Mouse (Mus musculus): ENCODE data around the gene Hoxd8. TPM values are rescaled to one million over a fixed set of nuclear protein-coding genes. Genes with fewer than 3 reads are reported as not detected.

Gene Hoxd8
- polyA plus RNA-seq, 1 experiment from 2014 or later = 2.6 TPM

GRCm38 (mm10) chr2:74710929-74711543 lies 6.6 kb downstream of the Hoxd8 start:
- Histone ChIP-seq H3K36me3 (ENCODE audit: control insufficient read depth, insufficient read depth, low read length) (no peaks in the 10 kb centered on the region), H3K9me3 (ENCODE audit: control insufficient read depth, low read depth, low read length) (no peaks in the 10 kb centered on the region), H3K4me2 (replicated peaks; ENCODE audit: low read depth, low read length) (no peak overlapping the region), H3K27me3 (ENCODE audit: control insufficient read depth, insufficient read depth, low read length) (peaks cover 72% of the 10 kb centered on the region), H3K27ac (ENCODE audit: low read length) (no peak overlapping the region), H3K4me3 (ENCODE audit: low read depth, low read length) (no peak overlapping the region; the same call in 1 of the 2 replicates), H3K9ac (replicated peaks; ENCODE audit: low read depth, low read length) (no peak overlapping the region), H3K4me1 (ENCODE audit: control insufficient read depth, insufficient read depth, low read length) (no peaks in the 10 kb centered on the region; the same call in 1 of the 2 replicates)
- no peak for ATAC-seq (ENCODE audit: insufficient number of reproducible peaks, insufficient read depth, low FRiP score, low read depth)
- 5% methylated on average over 16 of the region's 16 CpGs for WGBS

- peak within 1 kb of the TSS; percentile 18; the same call in 1 of the 2 replicates for H3K9ac ChIP-seq (replicated peaks; ENCODE audit: low read depth, low read length)
- H3K4me3 ChIP-seq (ENCODE audit: low read depth, low read length) = peak within 1 kb of the TSS; percentile 34
- H3K4me1 ChIP-seq (ENCODE audit: control insufficient read depth, insufficient read depth, low read length) = no peaks in the 10 kb centered on the region; the same call in 1 of the 2 replicates
- H3K27me3 ChIP-seq (ENCODE audit: control insufficient read depth, insufficient read depth, low read length) = peaks cover 78% of the 10 kb centered on the region
- no peaks in the 10 kb centered on the region for H3K36me3 ChIP-seq (ENCODE audit: control insufficient read depth, insufficient read depth, low read length)
- under 1% methylated on average over 63 of the region's 65 CpGs for WGBS
- peak within 1 kb of the TSS; percentile 37 for H3K4me2 ChIP-seq (replicated peaks; ENCODE audit: low read depth, low read length)
- H3K27ac ChIP-seq (ENCODE audit: low read length) = 0 out of 2 replicates have a peak within 1 kb of the TSS, but pooled peaks have one; percentile 33
- ATAC-seq (ENCODE audit: insufficient number of reproducible peaks, insufficient read depth, low FRiP score, low read depth) = 0 out of 2 replicates have a peak, but pooled peaks have one; percentile 56
- no peaks in the 10 kb centered on the region for H3K9me3 ChIP-seq (ENCODE audit: control insufficient read depth, low read depth, low read length)
These were observed 7.6 kb downstream of the Hoxd8 start, which contains the start of the genes Hoxd3 and Hoxd4 for GRCm38 (mm10) chr2:74711721-74712621. Hoxd3 (plus strand) TSS chr2:74711927. Hoxd4 (plus strand) TSS chr2:74711929.

- 13% methylated on average over 19 of the region's 19 CpGs for WGBS
- ATAC-seq (ENCODE audit: insufficient number of reproducible peaks, insufficient read depth, low FRiP score, low read depth) = no peak
- no peaks in the 10 kb centered on the region; the same call in 1 of the 2 replicates for H3K4me1 ChIP-seq (ENCODE audit: control insufficient read depth, insufficient read depth, low read length)
- no peaks in the 10 kb centered on the region for H3K36me3 ChIP-seq (ENCODE audit: control insufficient read depth, insufficient read depth, low read length)
- H3K27me3 ChIP-seq (ENCODE audit: control insufficient read depth, insufficient read depth, low read length) = peaks cover 75% of the 10 kb centered on the region
- H3K9me3 ChIP-seq (ENCODE audit: control insufficient read depth, low read depth, low read length) = no peaks in the 10 kb centered on the region
- H3K4me2 ChIP-seq (replicated peaks; ENCODE audit: low read depth, low read length) = no peak overlapping the region
- H3K4me3 ChIP-seq (ENCODE audit: low read depth, low read length) = no peak overlapping the region
- no peak overlapping the region for H3K27ac ChIP-seq (ENCODE audit: low read length)
- H3K9ac ChIP-seq (replicated peaks; ENCODE audit: low read depth, low read length) = no peak overlapping the region
These were observed 9.1 kb downstream of the Hoxd8 start for GRCm38 (mm10) chr2:74713239-74714150.

GRCm38 (mm10) chr2:74714156-74714789 lies 9.9 kb downstream of the Hoxd8 start:
- no peaks in the 10 kb centered on the region; the same call in 1 of the 2 replicates for H3K4me1 ChIP-seq (ENCODE audit: control insufficient read depth, insufficient read depth, low read length)
- no peak overlapping the region for H3K9ac ChIP-seq (replicated peaks; ENCODE audit: low read depth, low read length)
- 9% methylated on average over 18 of the region's 18 CpGs for WGBS
- peaks cover 74% of the 10 kb centered on the region for H3K27me3 ChIP-seq (ENCODE audit: control insufficient read depth, insufficient read depth, low read length)
- no peaks in the 10 kb centered on the region for H3K9me3 ChIP-seq (ENCODE audit: control insufficient read depth, low read depth, low read length)
- no peak for ATAC-seq (ENCODE audit: insufficient number of reproducible peaks, insufficient read depth, low FRiP score, low read depth)
- H3K36me3 ChIP-seq (ENCODE audit: control insufficient read depth, insufficient read depth, low read length) = no peaks in the 10 kb centered on the region
- H3K27ac ChIP-seq (ENCODE audit: low read length) = no peak overlapping the region
- H3K4me2 ChIP-seq (replicated peaks; ENCODE audit: low read depth, low read length) = no peak overlapping the region
- H3K4me3 ChIP-seq (ENCODE audit: low read depth, low read length) = no peak overlapping the region

- Histone ChIP-seq H3K4me2 (replicated peaks; ENCODE audit: low read depth, low read length) (0 out of 2 replicates have a peak overlapping the region, but pooled peaks have one; percentile 10), H3K27ac (ENCODE audit: low read length) (no peak overlapping the region), H3K4me3 (ENCODE audit: low read depth, low read length) (no peak overlapping the region), H3K27me3 (ENCODE audit: control insufficient read depth, insufficient read depth, low read length) (peaks cover 68% of the 10 kb centered on the region), H3K36me3 (ENCODE audit: control insufficient read depth, insufficient read depth, low read length) (no peaks in the 10 kb centered on the region), H3K9me3 (ENCODE audit: control insufficient read depth, low read depth, low read length) (no peaks in the 10 kb centered on the region), H3K9ac (replicated peaks; ENCODE audit: low read depth, low read length) (no peak overlapping the region), H3K4me1 (ENCODE audit: control insufficient read depth, insufficient read depth, low read length) (no peaks in the 10 kb centered on the region; the same call in 1 of the 2 replicates)
- 4% methylated on average over 14 of the region's 14 CpGs for WGBS
- ATAC-seq (ENCODE audit: insufficient number of reproducible peaks, insufficient read depth, low FRiP score, low read depth) = no peak
These were observed 10.5 kb downstream of the Hoxd8 start for GRCm38 (mm10) chr2:74714881-74715280.

GRCm38 (mm10) chr2:74715504-74716241 lies 11.3 kb downstream of the Hoxd8 start:
- 3% methylated on average over 26 of the region's 26 CpGs for WGBS
- H3K27me3 ChIP-seq (ENCODE audit: control insufficient read depth, insufficient read depth, low read length) = peaks cover 63% of the 10 kb centered on the region
- ATAC-seq (ENCODE audit: insufficient number of reproducible peaks, insufficient read depth, low FRiP score, low read depth) = peak; percentile 58
- H3K9ac ChIP-seq (replicated peaks; ENCODE audit: low read depth, low read length) = no peak overlapping the region
- H3K27ac ChIP-seq (ENCODE audit: low read length) = no peak overlapping the region
- peak overlapping the region; percentile 42 for H3K4me2 ChIP-seq (replicated peaks; ENCODE audit: low read depth, low read length)
- H3K9me3 ChIP-seq (ENCODE audit: control insufficient read depth, low read depth, low read length) = no peaks in the 10 kb centered on the region
- no peaks in the 10 kb centered on the region for H3K36me3 ChIP-seq (ENCODE audit: control insufficient read depth, insufficient read depth, low read length)
- H3K4me3 ChIP-seq (ENCODE audit: low read depth, low read length) = peak overlapping the region; percentile 11; the same call in 1 of the 2 replicates
- H3K4me1 ChIP-seq (ENCODE audit: control insufficient read depth, insufficient read depth, low read length) = no peaks in the 10 kb centered on the region; the same call in 1 of the 2 replicates

GRCm38 (mm10) chr2:74720384-74720783 lies 16.0 kb downstream of the Hoxd8 start:
- no peaks in the 10 kb centered on the region for H3K9me3 ChIP-seq (ENCODE audit: control insufficient read depth, low read depth, low read length)
- 22% methylated on average over 2 of the region's 2 CpGs for WGBS
- H3K4me2 ChIP-seq (replicated peaks; ENCODE audit: low read depth, low read length) = no peak overlapping the region
- no peak overlapping the region for H3K4me3 ChIP-seq (ENCODE audit: low read depth, low read length)
- ATAC-seq (ENCODE audit: insufficient number of reproducible peaks, insufficient read depth, low FRiP score, low read depth) = no peak
- no peak overlapping the region for H3K9ac ChIP-seq (replicated peaks; ENCODE audit: low read depth, low read length)
- H3K27ac ChIP-seq (ENCODE audit: low read length) = no peak overlapping the region
- H3K36me3 ChIP-seq (ENCODE audit: control insufficient read depth, insufficient read depth, low read length) = no peaks in the 10 kb centered on the region
- peaks cover 72% of the 10 kb centered on the region for H3K27me3 ChIP-seq (ENCODE audit: control insufficient read depth, insufficient read depth, low read length)
- no peaks in the 10 kb centered on the region for H3K4me1 ChIP-seq (ENCODE audit: control insufficient read depth, insufficient read depth, low read length)

All from stomach, embryonic 14.5 days (tissue).